Mouse (Mus musculus) skeletal muscle tissue, adult 2 months (tissue): ENCODE measurements around the gene Rrp36.

Source experiments
- DNase-seq: peaks from one replicate; pipeline ENCODE4 v3.0.0-alpha.2; 2012; ENCODE audit warnings: low read depth, low spot score

Rrp36 gene

DNA sequence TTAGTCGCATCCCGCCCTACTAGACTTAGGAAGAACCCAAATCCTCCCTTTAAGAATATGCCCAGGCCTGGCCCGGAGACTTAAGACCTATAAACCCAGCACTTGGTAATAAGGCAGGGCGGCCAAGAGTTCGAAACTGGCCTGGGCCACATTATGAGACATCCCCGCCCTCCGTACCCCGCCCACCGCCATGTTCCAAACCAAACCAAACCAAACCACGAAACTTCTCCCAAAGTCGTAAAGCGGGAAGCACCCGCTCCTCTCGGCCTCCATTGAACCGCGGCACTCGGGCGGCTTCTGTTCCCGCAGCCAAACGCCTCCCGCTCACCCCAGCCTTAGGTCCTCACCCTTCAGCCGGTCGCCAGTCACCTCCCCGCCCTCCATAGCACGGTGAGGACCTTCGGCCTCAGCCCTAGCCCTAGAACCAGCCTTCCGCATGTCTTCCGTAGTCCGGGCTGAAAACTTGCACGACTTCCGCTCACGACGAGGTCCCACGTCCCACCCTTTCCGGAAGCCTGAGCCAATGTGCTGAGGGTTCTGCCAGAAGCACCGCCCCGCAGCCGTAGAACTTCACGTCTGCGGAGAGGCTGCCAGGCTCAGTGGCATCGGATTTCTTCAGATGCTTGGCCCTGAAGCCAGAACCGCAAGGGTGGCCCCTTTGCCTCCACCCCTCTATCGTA lies at the start of gene Rrp36:
Rrp36 (minus strand) TSS at position 503 of the 680 bp plus-strand sequence.
- peak; percentile 92 for DNase-seq

- no peak for DNase-seq
Measured at GRCm38 (mm10) chr17:46721077-46721476, 46.9 kb upstream of the Rrp36 start.

- no peak for DNase-seq
Measured at GRCm38 (mm10) chr17:46714756-46715481, 40.8 kb upstream of the Rrp36 start.

- DNase-seq, result no peak
Measured at GRCm38 (mm10) chr17:46713849-46714248, 39.7 kb upstream of the Rrp36 start.

DNA sequence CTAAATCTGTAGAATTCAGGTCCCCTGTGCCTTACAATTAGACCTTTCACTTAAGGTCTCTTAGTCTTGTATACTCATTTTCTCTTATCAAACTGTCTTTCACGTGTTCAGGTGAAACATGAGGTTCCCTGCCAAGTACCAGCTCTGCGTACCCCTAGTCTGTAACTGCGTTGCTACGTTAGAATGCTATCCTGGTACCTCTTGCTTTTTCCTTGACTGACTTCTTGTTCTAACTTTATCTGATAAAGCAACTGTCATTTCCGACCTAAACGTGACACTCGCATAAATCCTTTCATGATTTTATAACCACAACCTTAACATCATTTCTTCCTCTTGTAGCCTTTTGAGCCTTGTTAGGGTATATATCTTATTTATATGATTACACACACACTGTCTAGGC lies 38.3 kb upstream of the Rrp36 start:
- no peak for DNase-seq

- DNase-seq, result peak; percentile 39
Measured at GRCm38 (mm10) chr17:46711612-46712271, 37.6 kb upstream of the Rrp36 start.

DNA sequence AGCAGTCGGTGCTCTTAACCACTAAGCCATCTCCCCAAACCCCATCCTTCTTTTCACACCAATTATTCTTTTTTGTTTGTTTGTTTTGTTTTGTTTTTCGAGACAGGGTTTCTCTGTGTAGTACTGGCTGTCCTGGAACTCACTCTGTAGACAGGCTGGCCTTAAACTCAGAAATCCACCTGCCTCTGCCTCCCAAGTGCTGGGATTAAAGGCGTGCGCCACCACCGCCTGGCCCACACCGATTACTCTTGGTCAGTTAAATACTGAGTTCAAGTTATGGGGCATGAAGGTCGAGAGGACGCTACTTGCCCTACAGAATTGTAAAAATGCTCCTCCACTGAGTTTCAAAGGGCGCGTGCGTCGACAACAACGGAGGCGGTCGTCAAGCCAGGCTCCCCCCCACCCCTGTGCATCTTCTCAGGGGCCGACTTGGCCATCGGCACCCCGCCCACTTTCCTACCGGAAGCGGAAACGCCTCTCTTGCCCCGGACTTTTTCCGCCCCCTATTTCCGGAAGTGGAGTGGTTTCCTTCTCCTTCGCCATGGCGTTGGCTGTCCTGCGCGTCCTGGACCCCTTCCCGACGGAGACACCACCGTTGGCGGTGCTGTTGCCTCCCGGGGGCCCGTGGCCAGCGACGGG lies 36.9 kb upstream of the Rrp36 start, which contains the start of gene Pex6:
Pex6 (plus strand) TSS at position 505 of the 639 bp plus-strand sequence.
- DNase-seq, result peak; percentile 88

DNA sequence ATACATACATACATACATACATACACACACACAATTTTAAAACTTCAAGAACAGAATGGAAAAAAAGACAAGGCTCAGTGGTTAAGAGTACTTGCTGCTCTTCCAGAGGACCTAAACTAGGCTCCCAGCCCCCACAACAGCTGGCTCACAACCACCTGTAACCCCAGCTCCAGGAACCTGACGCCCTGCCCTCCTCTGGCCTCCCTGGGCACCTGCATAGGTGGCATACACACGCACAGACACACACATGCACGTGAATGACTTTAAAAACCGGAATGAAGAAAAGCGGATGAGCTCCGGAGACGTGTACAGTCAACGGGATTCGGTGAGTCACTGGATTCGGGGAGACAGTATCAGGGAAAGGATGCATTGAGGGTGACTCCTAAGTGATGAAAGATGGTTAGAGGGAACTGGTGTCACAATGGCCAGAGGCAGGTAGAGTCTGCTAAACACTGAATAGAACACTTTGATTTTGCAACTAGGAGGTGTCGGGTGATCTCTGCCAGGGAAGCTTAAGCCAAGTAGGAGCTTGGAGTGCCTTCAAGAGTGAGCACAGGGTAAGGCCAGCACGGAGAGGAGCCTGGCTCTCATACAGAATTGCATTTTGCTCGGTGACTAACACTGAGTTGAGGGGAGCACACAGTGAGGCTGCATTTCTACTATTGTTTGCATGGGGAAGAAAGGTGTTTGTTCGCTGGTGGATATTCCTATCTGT lies 32.4 kb upstream of the Rrp36 start:
- no peak for DNase-seq

GRCm38 (mm10) chr17:46704887-46705835 lies 31.0 kb upstream of the Rrp36 start, which contains the start of gene Ppp2r5d:
Gene Ppp2r5d, minus strand, starts transcription at chr17:46705111.
- DNase-seq, result peak; percentile 96

GRCm38 (mm10) chr17:46703971-46704886 lies 30.1 kb upstream of the Rrp36 start:
- DNase-seq, result no peak

DNA sequence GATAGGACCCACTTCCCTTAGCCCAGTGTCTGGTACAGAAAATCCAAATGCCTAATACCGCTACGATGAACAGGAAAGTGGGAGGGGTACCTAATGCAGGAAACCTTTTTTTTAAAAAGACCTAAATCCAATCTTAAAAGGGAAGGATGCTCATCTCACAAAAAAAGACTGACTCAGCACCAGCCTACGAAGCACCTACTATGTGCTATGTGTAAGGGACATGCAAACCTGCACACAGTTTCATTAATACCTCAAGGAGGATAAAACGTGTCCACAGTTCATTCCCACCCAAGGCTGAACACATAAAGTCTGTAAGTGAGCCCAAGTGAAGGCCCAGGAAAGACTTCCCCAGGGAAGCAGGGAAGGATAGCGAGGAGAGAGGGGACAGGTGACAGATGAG lies 28.4 kb upstream of the Rrp36 start:
- no peak for DNase-seq

DNA sequence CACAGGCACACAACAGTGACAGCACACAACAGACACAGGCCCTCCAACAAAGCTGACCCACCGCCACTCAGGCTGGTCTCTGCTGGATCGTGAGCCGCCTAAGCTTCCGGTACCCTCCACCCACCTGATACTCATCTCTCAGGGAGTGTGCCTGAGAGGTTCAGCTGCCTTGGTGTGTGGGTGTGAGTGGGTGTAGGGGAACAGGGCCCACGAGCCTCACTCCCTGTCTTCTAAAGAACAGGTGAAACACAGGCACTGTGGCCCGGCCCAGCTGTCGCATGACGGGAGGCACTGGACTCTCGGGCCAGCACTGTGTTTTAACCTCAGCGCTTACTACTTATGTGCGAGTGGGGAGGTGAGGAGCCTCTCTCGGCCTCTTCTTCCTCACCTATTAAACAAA lies 27.9 kb upstream of the Rrp36 start:
- no peak for DNase-seq

- DNase-seq, result no peak
Measured at GRCm38 (mm10) chr17:46701489-46701888, 27.3 kb upstream of the Rrp36 start.

- DNase-seq, result no peak
Measured at GRCm38 (mm10) chr17:46699912-46700311, 25.8 kb upstream of the Rrp36 start.

DNA sequence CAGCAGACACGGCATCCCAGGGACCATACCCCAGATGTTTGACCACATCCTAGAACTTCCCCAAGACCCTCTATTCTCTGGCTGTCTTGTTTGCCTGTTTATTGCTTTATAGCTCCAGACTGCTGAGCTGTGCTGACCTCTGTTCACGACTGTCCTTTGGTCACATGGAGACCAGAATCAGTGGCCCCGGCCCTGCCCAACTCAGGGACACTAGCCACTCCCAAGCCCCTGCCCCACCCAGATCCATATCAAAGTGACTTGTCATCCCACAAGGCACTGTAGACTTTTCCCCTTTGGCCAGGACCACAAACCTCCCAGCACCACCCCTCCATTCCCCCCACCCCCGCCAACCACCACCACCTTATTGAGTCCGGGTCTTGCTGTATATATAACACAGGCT lies 25.1 kb upstream of the Rrp36 start:
- DNase-seq, result no peak

DNA sequence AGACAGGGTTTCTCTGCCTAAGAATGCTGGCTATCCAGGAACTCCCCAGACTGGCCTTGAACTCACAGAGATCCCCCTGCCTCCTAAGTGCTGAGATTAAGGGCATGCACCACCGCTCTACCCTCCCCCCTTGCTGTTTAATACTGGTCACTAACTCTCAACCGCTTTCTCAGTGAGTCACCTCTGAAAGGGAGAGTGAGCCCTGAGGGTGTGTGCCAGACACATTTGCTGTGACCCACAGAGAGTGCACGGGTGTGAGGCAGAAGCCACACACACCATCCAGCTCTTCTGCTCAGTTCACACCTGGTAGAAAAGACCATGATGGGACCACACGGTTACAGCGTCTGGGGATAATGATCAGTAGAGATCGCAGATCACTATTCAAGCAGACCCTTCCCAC lies 24.4 kb upstream of the Rrp36 start:
- DNase-seq, result no peak

GRCm38 (mm10) chr17:46694517-46695063 lies 20.4 kb upstream of the Rrp36 start:
- no peak for DNase-seq

DNA sequence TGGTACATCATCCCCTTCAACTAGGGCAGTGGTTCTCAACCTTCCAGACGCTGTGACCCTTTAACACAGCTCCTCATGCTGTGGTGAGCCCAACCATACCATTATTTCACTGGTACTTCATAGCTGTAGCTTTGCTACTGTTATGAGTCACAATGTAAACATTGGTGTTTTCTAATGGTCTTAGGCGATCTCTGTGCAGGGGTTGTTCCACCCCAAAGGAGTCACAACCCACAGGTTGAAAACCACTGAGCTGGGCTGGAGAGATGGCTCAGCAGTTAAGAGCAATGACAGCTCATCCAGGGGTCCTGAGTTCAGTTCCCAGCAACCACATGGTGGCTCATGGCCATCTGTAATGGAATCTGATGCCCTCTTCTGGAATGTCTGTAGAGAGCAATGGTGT lies 17.2 kb upstream of the Rrp36 start:
- no peak for DNase-seq

DNA sequence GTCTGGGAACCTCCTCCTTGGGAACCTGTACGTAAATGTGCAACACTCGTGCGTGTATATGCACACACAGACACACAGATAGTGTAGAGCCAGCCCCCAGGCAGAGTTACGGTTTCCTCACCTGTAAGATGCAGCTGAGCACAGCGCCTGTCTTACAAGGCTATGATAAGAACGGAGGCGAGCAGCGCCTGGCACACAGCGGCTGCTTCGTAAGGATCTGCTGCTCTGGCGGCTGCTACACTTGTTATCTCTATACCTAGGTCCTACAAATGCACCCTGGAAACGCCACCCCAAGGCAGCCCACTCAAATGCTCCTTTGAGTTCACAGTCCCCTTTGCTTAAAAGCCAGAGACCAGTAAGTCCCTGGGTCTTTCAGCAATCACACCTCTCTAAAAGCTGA lies 16.5 kb upstream of the Rrp36 start:
- no peak for DNase-seq
